8 mouse cellular contexts compared by ENCODE assay signal in genomic region chrX:160766233-160766616, GRCm38 (mm10). TPM values are rescaled to one million over a fixed set of nuclear protein-coding genes. Genes with fewer than 3 reads are reported as not detected.
DNase-seq lines count a peak whose midpoint lies in the region; ATAC-seq and TF ChIP-seq lines count a peak whose summit lies in the region.

No protein-coding gene starts in this region.

- TF ChIP-seq EP300 in stomach, postnatal 0 days (optimal IDR thresholded peaks at IDR 0.05), result no peak

- H3K4me3 ChIP-seq in heart, embryonic 11.5 days (ENCODE audit: low read depth, low read length), result peak overlapping the region; percentile 49
- H3K4me3 ChIP-seq in G1E (ENCODE audit: low read depth, low read length), result peak overlapping the region; percentile 61
- H3K4me3 ChIP-seq in forebrain, embryonic 14.5 days (ENCODE audit: low read depth, low read length), result peak overlapping the region; percentile 39
- H3K4me3 ChIP-seq in liver, embryonic 12.5 days, result peak overlapping the region; percentile 61
- H3K4me3 ChIP-seq in stomach, postnatal 0 days (ENCODE audit: low read depth, low read length), result peak overlapping the region; percentile 43

- WGBS in heart, embryonic 11.5 days (ENCODE audit: insufficient replicate concordance), result 27% methylated on average over 15 of the region's 15 CpGs
- 40% methylated on average over 15 of the region's 15 CpGs for WGBS in forebrain, embryonic 14.5 days
- 23% methylated on average over 15 of the region's 15 CpGs for WGBS in liver, embryonic 12.5 days (ENCODE audit: insufficient replicate concordance)
- WGBS in stomach, postnatal 0 days, result 31% methylated on average over 15 of the region's 15 CpGs

- ATAC-seq in heart, embryonic 11.5 days (replicated peaks; ENCODE audit: insufficient number of reproducible peaks, low FRiP score, low TSS enrichment), result peak; percentile 79
- ATAC-seq in G1E (ENCODE audit: extremely low read depth, insufficient number of reproducible peaks, low FRiP score, poor library complexity, severe bottlenecking), result no peak; the same call in 1 of the 2 replicates
- ATAC-seq in forebrain, embryonic 14.5 days, result peak; percentile 90
- ATAC-seq in liver, embryonic 12.5 days, result peak; percentile 87
- peak; percentile 87 for ATAC-seq in stomach, postnatal 0 days (ENCODE audit: low FRiP score, low TSS enrichment)

- peak overlapping the region; percentile 51 for H3K4me2 ChIP-seq in heart, embryonic 11.5 days
- H3K4me2 ChIP-seq in forebrain, embryonic 14.5 days (ENCODE audit: low read length), result peak overlapping the region; percentile 39
- peak overlapping the region; percentile 62 for H3K4me2 ChIP-seq in liver, embryonic 12.5 days
- peak overlapping the region; percentile 43 for H3K4me2 ChIP-seq in stomach, postnatal 0 days (replicated peaks; ENCODE audit: low read depth)

- DNase-seq in heart, postnatal 25 days (ENCODE audit: low spot score), result no peak
- DNase-seq in G1E (ENCODE audit: low spot score), result peak; percentile 2
- no peak for DNase-seq in forebrain, embryonic 14.5 days (ENCODE audit: low spot score)
- DNase-seq in stomach, postnatal 0 days (ENCODE audit: low spot score), result no peak
- no peak for DNase-seq in cerebellum, postnatal 14 days
- DNase-seq in layer of hippocampus, postnatal 14 days (ENCODE audit: low spot score in 2 of 2), result no peak

- TF ChIP-seq CTCF in G1E (IDR thresholded peaks at IDR 0.05; ENCODE audit: low read depth, low read length), result no peak
- TF ChIP-seq CTCF in stomach, postnatal 0 days (IDR thresholded peaks at IDR 0.05; ENCODE audit: low read depth), result no peak

- no peaks in the 10 kb centered on the region for H3K4me1 ChIP-seq in heart, embryonic 11.5 days (ENCODE audit: control insufficient read depth, insufficient read depth, low read length)
- H3K4me1 ChIP-seq in G1E (ENCODE audit: insufficient read depth, low read depth, low read length), result 0 out of 2 replicates have a peak, but pooled peaks cover 2% of the 10 kb centered on the region
- no peaks in the 10 kb centered on the region for H3K4me1 ChIP-seq in forebrain, embryonic 14.5 days (ENCODE audit: control insufficient read depth, insufficient read depth, low read length)
- H3K4me1 ChIP-seq in liver, embryonic 12.5 days, result 0 out of 2 replicates have a peak, but pooled peaks cover 3% of the 10 kb centered on the region
- no peaks in the 10 kb centered on the region for H3K4me1 ChIP-seq in stomach, postnatal 0 days (replicated peaks; ENCODE audit: control insufficient read depth, insufficient read depth)

- no peaks in the 10 kb centered on the region for H3K9me3 ChIP-seq in heart, embryonic 11.5 days (replicated peaks; ENCODE audit: control insufficient read depth, low read length)
- no peaks in the 10 kb centered on the region for H3K9me3 ChIP-seq in G1E (replicated peaks)
- no peaks in the 10 kb centered on the region for H3K9me3 ChIP-seq in forebrain, embryonic 14.5 days (replicated peaks; ENCODE audit: control insufficient read depth, low read length)
- no peaks in the 10 kb centered on the region for H3K9me3 ChIP-seq in liver, embryonic 12.5 days (replicated peaks)
- no peaks in the 10 kb centered on the region for H3K9me3 ChIP-seq in stomach, postnatal 0 days (ENCODE audit: control insufficient read depth, low read length)

- no peak overlapping the region for H3K27ac ChIP-seq in heart, embryonic 11.5 days (ENCODE audit: low read depth, low read length)
- no peak overlapping the region for H3K27ac ChIP-seq in forebrain, embryonic 14.5 days (ENCODE audit: low read depth, low read length)
- H3K27ac ChIP-seq in liver, embryonic 12.5 days, result no peak overlapping the region
- peak overlapping the region; percentile 67; the same call in 1 of the 2 replicates for H3K27ac ChIP-seq in stomach, postnatal 0 days (replicated peaks)

- H3K9ac ChIP-seq in heart, embryonic 11.5 days (ENCODE audit: low read depth, low read length), result peak overlapping the region; percentile 58; the same call in 1 of the 2 replicates
- no peak overlapping the region for H3K9ac ChIP-seq in forebrain, embryonic 14.5 days (ENCODE audit: low read length)
- H3K9ac ChIP-seq in liver, embryonic 12.5 days, result peak overlapping the region; percentile 62
- H3K9ac ChIP-seq in stomach, postnatal 0 days (ENCODE audit: low read length), result peak overlapping the region; percentile 45; the same call in 1 of the 2 replicates

- intact Hi-C loops in heart, postnatal 25 days (cut with DNase I), result loop anchor here (5.0 to 10.0 kb wide), 3 partner anchors 161 to 631 kb away; partner anchors contain the start of gene Pdha1

- H3K27me3 ChIP-seq in heart, embryonic 11.5 days (ENCODE audit: control insufficient read depth, insufficient read depth, low read length), result 0 out of 2 replicates have a peak, but pooled peaks cover 2% of the 10 kb centered on the region
- no peaks in the 10 kb centered on the region for H3K27me3 ChIP-seq in G1E (ENCODE audit: insufficient read depth, low read length)
- no peaks in the 10 kb centered on the region; the same call in 1 of the 2 replicates for H3K27me3 ChIP-seq in forebrain, embryonic 14.5 days (replicated peaks; ENCODE audit: control insufficient read depth, insufficient read depth, low read length)
- 0 out of 2 replicates have a peak, but pooled peaks cover 3% of the 10 kb centered on the region for H3K27me3 ChIP-seq in liver, embryonic 12.5 days (replicated peaks)
- H3K27me3 ChIP-seq in stomach, postnatal 0 days (ENCODE audit: control insufficient read depth, insufficient read depth, low read length), result no peaks in the 10 kb centered on the region

- H3K36me3 ChIP-seq in heart, embryonic 11.5 days (ENCODE audit: control insufficient read depth, insufficient read depth, low read length), result no peaks in the 10 kb centered on the region
- no peaks in the 10 kb centered on the region for H3K36me3 ChIP-seq in G1E (replicated peaks)
- H3K36me3 ChIP-seq in forebrain, embryonic 14.5 days (ENCODE audit: control insufficient read depth, insufficient read depth, low read length), result no peaks in the 10 kb centered on the region
- H3K36me3 ChIP-seq in liver, embryonic 12.5 days, result no peaks in the 10 kb centered on the region
- no peaks in the 10 kb centered on the region for H3K36me3 ChIP-seq in stomach, postnatal 0 days (ENCODE audit: control insufficient read depth, insufficient read depth, low read length)

RNA-seq across cellular contexts. Expression of gene Rs1, which starts 1.6 kb away (rescaled TPM):
- polyA plus RNA-seq in heart, embryonic 11.5 days (2014; fragmentation: Nextera tagmentation; extraction: Ambion mirVana), result not detected in 2 replicates
- under 1 TPM; 0.17 to 0.26 TPM for total RNA-seq in heart, postnatal 25 days (2021)
- total RNA-seq in G1E (2014; fragmentation: Nextera tagmentation) (not detected in 2 replicates), G1E (2017) (under 0.01 and 0.17 TPM in 2 replicates)
- polyA plus RNA-seq in G1E (2012), result not detected in 2 replicates
- 0.06 TPM in 1 of 2 replicates, not detected in the other for polyA plus RNA-seq in forebrain, embryonic 14.5 days (2014; fragmentation: Nextera tagmentation; extraction: Ambion mirVana)
- not detected in 2 replicates for polyA plus RNA-seq in liver, embryonic 12.5 days (2016; fragmentation: Nextera tagmentation; extraction: Ambion mirVana)
- polyA plus RNA-seq in stomach, postnatal 0 days (2015; fragmentation: Nextera tagmentation; extraction: Ambion mirVana), result not detected in 2 replicates
- total RNA-seq in layer of hippocampus, postnatal 14 days (2021), result not detected

RNA-seq across cellular contexts. Expression of gene Ppef1, which starts 30.7 kb away (rescaled TPM):
- polyA plus RNA-seq in heart, embryonic 11.5 days (2014; fragmentation: Nextera tagmentation; extraction: Ambion mirVana), result not detected in 2 replicates
- not detected for total RNA-seq in heart, postnatal 25 days (2021)
- not detected in 2 replicates for total RNA-seq in G1E (2014; fragmentation: Nextera tagmentation)
- not detected in 2 replicates for total RNA-seq in G1E (2017)
- polyA plus RNA-seq in G1E (2012), result not detected in 2 replicates
- polyA plus RNA-seq in forebrain, embryonic 14.5 days (2014; fragmentation: Nextera tagmentation; extraction: Ambion mirVana), result 0.11 and 0.42 TPM in 2 replicates
- polyA plus RNA-seq in liver, embryonic 12.5 days (2016; fragmentation: Nextera tagmentation; extraction: Ambion mirVana), result 0.06 TPM in 1 of 2 replicates, not detected in the other
- polyA plus RNA-seq in stomach, postnatal 0 days (2015; fragmentation: Nextera tagmentation; extraction: Ambion mirVana), result 0.05 and 0.06 TPM in 2 replicates
- 1 to 10 TPM in 1 of 2 experiments, under 1 TPM in 1; 0.81 to 1.7 TPM for total RNA-seq in layer of hippocampus, postnatal 14 days (2021)
